Comparison of ENCODE assay signal across 19 mouse cellular contexts in genomic region chr13:70771100-70771499, GRCm38 (mm10).
DNase-seq lines count a peak whose midpoint lies in the region; ATAC-seq and TF ChIP-seq lines count a peak whose summit lies in the region.
"Had no signal": no experiment of that assay in that cellular context is flagged by ENCODE, and none has a peak within 500 bp of the region (broad histone marks: within the 10 kb centered on the region; RNA-seq: fewer than 3 reads in every experiment).

No protein-coding gene starts in this region.

- H3K36me3 ChIP-seq in forebrain, postnatal 0 days (ENCODE audit: insufficient read depth) = no peaks in the 10 kb centered on the region
- H3K36me3 ChIP-seq in forebrain, embryonic 12.5 days (replicated peaks) = no peaks in the 10 kb centered on the region
- no peaks in the 10 kb centered on the region for H3K36me3 ChIP-seq in lung, embryonic 14.5 days (ENCODE audit: insufficient read depth)
- H3K36me3 ChIP-seq: embryonic facial prominence, embryonic 10.5 days; embryonic facial prominence, embryonic 12.5 days; forebrain, embryonic 15.5 days had no signal

- no peaks in the 10 kb centered on the region for H3K4me1 ChIP-seq in forebrain, postnatal 0 days (ENCODE audit: insufficient read depth)
- H3K4me1 ChIP-seq in forebrain, embryonic 12.5 days = no peaks in the 10 kb centered on the region
- H3K4me1 ChIP-seq in lung, embryonic 14.5 days (ENCODE audit: insufficient read depth) = no peaks in the 10 kb centered on the region
- H3K4me1 ChIP-seq: embryonic facial prominence, embryonic 12.5 days; forebrain, embryonic 15.5 days had no signal

- no peaks in the 10 kb centered on the region for H3K27me3 ChIP-seq in forebrain, postnatal 0 days (ENCODE audit: insufficient read depth, low read length)
- no peaks in the 10 kb centered on the region for H3K27me3 ChIP-seq in forebrain, embryonic 12.5 days
- H3K27me3 ChIP-seq in lung, embryonic 14.5 days (ENCODE audit: insufficient read depth, low read length) = no peaks in the 10 kb centered on the region
- H3K27me3 ChIP-seq: embryonic facial prominence, embryonic 12.5 days; forebrain, embryonic 15.5 days had no signal

- H3K27ac ChIP-seq in forebrain, postnatal 0 days (ENCODE audit: low read depth, low read length) = no peak overlapping the region
- no peak overlapping the region for H3K27ac ChIP-seq in forebrain, embryonic 12.5 days
- no peak overlapping the region for H3K27ac ChIP-seq in lung, embryonic 14.5 days (ENCODE audit: low read depth)
- H3K27ac ChIP-seq: embryonic facial prominence, embryonic 10.5 days; embryonic facial prominence, embryonic 12.5 days; forebrain, embryonic 15.5 days had no signal

- WGBS in forebrain, postnatal 0 days = 71% methylated on average over 6 of the region's 6 CpGs
- 93% methylated on average over 6 of the region's 6 CpGs for WGBS in forebrain, embryonic 12.5 days
- 57% methylated on average over 6 of the region's 6 CpGs for WGBS in lung, embryonic 14.5 days

- no peak overlapping the region for H3K4me3 ChIP-seq in forebrain, postnatal 0 days (ENCODE audit: low read depth, low read length)
- H3K4me3 ChIP-seq in forebrain, embryonic 12.5 days (replicated peaks) = no peak overlapping the region
- H3K4me3 ChIP-seq in lung, embryonic 14.5 days (ENCODE audit: low read depth, low read length) = no peak overlapping the region
- H3K4me3 ChIP-seq: embryonic facial prominence, embryonic 10.5 days; embryonic facial prominence, embryonic 12.5 days; forebrain, embryonic 15.5 days had no signal

- H3K9me3 ChIP-seq in forebrain, postnatal 0 days (ENCODE audit: low read length) = no peaks in the 10 kb centered on the region
- no peaks in the 10 kb centered on the region for H3K9me3 ChIP-seq in forebrain, embryonic 12.5 days
- H3K9me3 ChIP-seq in lung, embryonic 14.5 days (ENCODE audit: low read depth, low read length) = no peaks in the 10 kb centered on the region
- H3K9me3 ChIP-seq: embryonic facial prominence, embryonic 10.5 days; embryonic facial prominence, embryonic 12.5 days; forebrain, embryonic 15.5 days had no signal

- no peak overlapping the region for H3K9ac ChIP-seq in forebrain, postnatal 0 days
- H3K9ac ChIP-seq in forebrain, embryonic 12.5 days = no peak overlapping the region
- no peak overlapping the region for H3K9ac ChIP-seq in lung, embryonic 14.5 days
- H3K9ac ChIP-seq: embryonic facial prominence, embryonic 12.5 days; forebrain, embryonic 15.5 days had no signal

- peak; percentile 38 for DNase-seq in forebrain, postnatal 0 days
- peak; percentile 14 for DNase-seq in heart, adult 11 months
- DNase-seq in heart, adult 9 months (ENCODE audit: low spot score in 2 of 2) = no peak
- DNase-seq in lung, embryonic 14.5 days = no peak
- no peak for DNase-seq in lung, postnatal 14 days
- DNase-seq in brain, embryonic 18.5 days (ENCODE audit: low read depth, low spot score) = peak; percentile 16
- DNase-seq in adrenal gland, adult 2 months = no peak
- DNase-seq: adrenal gland, adult 8-10 months; adrenal gland, postnatal 14 days; adrenal gland, postnatal 36 days; cerebellum, adult 11-12 months; cerebellum, adult 2 months; cerebellum, adult 9-10 months; cerebellum, postnatal 10 days; cerebellum, postnatal 25 days had no signal

- no peak for TF ChIP-seq CTCF in forebrain, postnatal 0 days (IDR thresholded peaks at IDR 0.05; ENCODE audit: low read depth)
- no peak for TF ChIP-seq CTCF in lung, embryonic 14.5 days (IDR thresholded peaks at IDR 0.05; ENCODE audit: low read depth)

- ATAC-seq in forebrain, postnatal 0 days = peak; percentile 88
- ATAC-seq in forebrain, embryonic 12.5 days (ENCODE audit: low FRiP score) = no peak
- peak; percentile 54; the same call in 1 of the 2 replicates for ATAC-seq in lung, embryonic 14.5 days (ENCODE audit: insufficient read depth)
- ATAC-seq: forebrain, embryonic 15.5 days had no signal

- H3K4me2 ChIP-seq in forebrain, postnatal 0 days (ENCODE audit: low read depth) = no peak overlapping the region
- no peak overlapping the region for H3K4me2 ChIP-seq in forebrain, embryonic 12.5 days
- no peak overlapping the region for H3K4me2 ChIP-seq in lung, embryonic 14.5 days
- H3K4me2 ChIP-seq: embryonic facial prominence, embryonic 12.5 days; forebrain, embryonic 15.5 days had no signal

Comparison
In these comparisons a context has a peak if more than half of its experiments do, and no peak if none do; other contexts are left out.
1. DNase-seq: peak in forebrain, postnatal 0 days (single experiment), heart, adult 11 months (single experiment) and brain, embryonic 18.5 days (single experiment); none in heart, adult 9 months (0 of 2), lung, embryonic 14.5 days (single experiment), lung, postnatal 14 days (single experiment) and adrenal gland, adult 2 months (single experiment).